Comparison of ENCODE assay signal across 9 mouse cellular contexts in the genomic region with DNA sequence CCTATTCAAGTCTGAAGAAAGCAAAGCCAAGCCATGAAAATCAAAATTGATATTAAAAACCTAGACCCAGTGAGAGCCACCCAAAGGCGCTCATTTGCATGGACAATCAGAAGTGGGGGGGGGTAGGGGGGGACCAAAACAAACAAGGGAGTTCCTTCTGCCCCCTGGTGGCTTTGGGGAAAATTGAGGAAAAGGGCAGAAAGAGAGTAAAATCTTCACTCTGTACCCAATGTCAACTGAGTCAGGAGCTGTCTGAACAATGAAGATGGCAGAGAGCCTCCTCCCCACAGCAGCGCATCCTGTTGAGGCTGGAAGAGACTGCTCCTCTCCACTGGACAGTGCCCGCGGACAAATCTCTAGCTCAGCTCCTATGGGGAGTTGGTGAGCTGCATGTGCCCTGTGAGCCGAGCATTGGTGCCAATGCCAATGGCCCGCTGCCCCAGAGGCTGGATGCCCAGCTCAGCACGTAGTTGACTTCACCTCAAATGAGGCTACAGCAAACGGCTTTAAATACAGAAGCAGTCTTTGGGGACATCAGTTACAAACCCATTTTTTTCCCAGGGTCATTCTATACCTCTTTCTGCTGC.
DNase-seq lines count a peak whose midpoint lies in the region; ATAC-seq and TF ChIP-seq lines count a peak whose summit lies in the region.
"Had no signal": no experiment of that assay in that cellular context is flagged by ENCODE, and none has a peak within 500 bp of the region (broad histone marks: within the 10 kb centered on the region; RNA-seq: fewer than 3 reads in every experiment).

No protein-coding gene starts in this region.

- TF ChIP-seq CTCF in Patski (IDR thresholded peaks at IDR 0.05), result peak; percentile 36

- no peak for ATAC-seq in Patski
- ATAC-seq in cerebellum, adult (ENCODE audit: insufficient number of reproducible peaks, low FRiP score, low TSS enrichment), result peak; percentile 86
- no peak for ATAC-seq in megakaryocyte, adult 5-6 weeks (ENCODE audit: poor library complexity, severe bottlenecking)

- H3K27me3 ChIP-seq in Patski, result no peaks in the 10 kb centered on the region
- H3K27me3 ChIP-seq: heart, embryonic 13.5 days; liver, embryonic 15.5 days had no signal

- CTCF ChIA-PET in Patski (lab: Charles Lee), result interaction anchor here (1.1 to 1.3 kb wide), 3 partner anchors 10 to 110 kb away, joined by 3 to 5 read pairs (median 3); no protein-coding TSS in a partner anchor

- POLR2A ChIA-PET in Patski (lab: Charles Lee), result no interaction called here

- in situ Hi-C loops in Patski (cut with MboI; ENCODE audit: low pct_unique_long_range_greater_than_20kb), result no loop called here

- peak; percentile 11 for DNase-seq in kidney, postnatal 14 days
- DNase-seq in kidney, adult 8-10 months, result no peak
- DNase-seq in Patski (ENCODE audit: low read depth, low spot score), result no peak
- peak; percentile 26 for DNase-seq in heart, postnatal 4 days
- DNase-seq in retina, postnatal 1 day, result peak; percentile 17

Comparison
In these comparisons a context has a peak if more than half of its experiments do, and no peak if none do; other contexts are left out.
1. DNase-seq: peak in kidney, postnatal 14 days (single experiment), heart, postnatal 4 days (single experiment) and retina, postnatal 1 day (single experiment); none in kidney, adult 8-10 months (0 of 2) and Patski (single experiment).